Mouse (Mus musculus): Measurements from ENCODE around the gene B3galt6. TPM values are rescaled to one million over a fixed set of nuclear protein-coding genes. Genes with fewer than 3 reads are reported as not detected.

B3galt6 gene
- polyA plus RNA-seq, 1 experiment from 2014 or later: 18.0 TPM

DNA sequence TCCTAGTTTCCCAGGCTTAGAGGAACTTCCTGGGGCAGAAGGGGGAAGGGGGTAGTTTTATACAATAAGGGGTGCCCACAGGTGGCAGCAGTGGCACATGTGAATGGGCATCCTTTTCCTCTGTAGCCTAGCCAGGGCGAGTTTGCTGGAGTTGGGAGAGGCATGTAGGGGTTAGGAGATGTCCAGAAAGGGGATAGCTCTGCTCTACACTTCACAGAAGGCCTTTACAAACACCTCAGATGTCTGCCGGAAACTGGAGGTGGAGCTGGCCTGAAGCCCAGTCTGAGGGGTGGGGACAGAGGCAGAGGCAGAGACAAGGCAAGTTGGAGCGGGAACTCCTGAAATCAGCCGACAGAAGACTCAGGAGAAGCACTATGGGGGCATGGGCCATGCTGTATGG is 33.6 kb upstream of the B3galt6 start, which contains the start of gene Tnfrsf18:
TSS of gene Tnfrsf18 (plus strand) at position 152 of the 400 bp plus-strand sequence.
- H3K27ac ChIP-seq (ENCODE audit: low read length): no peak within 1 kb of the TSS; the same call in 1 of the 2 replicates
- H3K4me1 ChIP-seq (ENCODE audit: insufficient read depth, low read length): peaks cover 16% of the 10 kb centered on the region
- peak; percentile 49; the same call in 1 of the 2 replicates for ATAC-seq (ENCODE audit: low FRiP score, low TSS enrichment)
- peaks cover 19% of the 10 kb centered on the region for H3K36me3 ChIP-seq (ENCODE audit: insufficient read depth, low read length)
- H3K9me3 ChIP-seq (ENCODE audit: low read length): no peaks in the 10 kb centered on the region
- no peaks in the 10 kb centered on the region for H3K27me3 ChIP-seq (ENCODE audit: insufficient read depth, low read length)
- no peak within 1 kb of the TSS for H3K4me3 ChIP-seq (ENCODE audit: low read length)
- H3K4me2 ChIP-seq (replicated peaks; ENCODE audit: low read depth, low read length): no peak within 1 kb of the TSS
- WGBS: 44% methylated on average over 4 of the region's 4 CpGs
- H3K9ac ChIP-seq (replicated peaks; ENCODE audit: low read length): peak within 1 kb of the TSS; percentile 44; the same call in 1 of the 2 replicates

DNA sequence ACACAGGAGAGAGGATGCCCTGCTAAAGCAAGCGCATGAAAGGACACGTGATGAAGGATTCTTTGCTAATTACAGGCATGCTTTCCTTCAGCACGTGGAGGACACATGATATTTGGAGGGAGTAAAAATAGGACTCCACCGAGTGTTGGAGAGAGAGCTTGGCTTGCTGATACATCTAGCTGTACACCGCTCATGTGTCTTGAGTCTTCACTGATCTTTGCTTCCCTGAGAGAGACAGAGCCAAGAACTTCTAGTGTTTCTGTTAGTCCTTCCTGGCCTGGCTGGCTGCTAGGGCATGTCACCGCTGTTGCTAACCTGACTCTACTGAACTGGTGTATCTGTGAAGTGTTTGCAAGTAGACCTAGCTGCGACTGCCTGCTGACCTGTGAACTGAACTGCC is 31.7 kb upstream of the B3galt6 start:
- H3K36me3 ChIP-seq (ENCODE audit: insufficient read depth, low read length): peaks cover 17% of the 10 kb centered on the region
- WGBS: 90% methylated on average over 7 of the region's 7 CpGs
- ATAC-seq (ENCODE audit: low FRiP score, low TSS enrichment): no peak

DNA sequence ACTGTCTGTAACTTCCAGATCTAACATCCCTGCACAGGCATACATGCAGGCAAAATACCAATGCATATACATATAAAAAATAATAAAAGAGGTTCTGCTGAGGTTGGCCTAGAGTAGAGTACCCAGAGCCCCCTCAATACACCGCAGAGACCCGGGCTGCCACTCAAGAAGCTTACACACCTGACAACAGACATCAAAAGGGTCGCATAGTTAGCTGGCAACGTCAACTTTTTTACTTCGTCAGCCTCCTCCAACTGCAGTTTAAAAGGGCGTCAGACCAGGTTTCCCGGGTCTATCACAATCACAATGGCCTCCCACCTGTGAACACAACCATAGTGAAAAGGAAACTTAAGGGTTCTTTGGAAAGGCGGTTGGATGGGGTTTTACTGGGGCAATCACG is 31.1 kb upstream of the B3galt6 start:
- ATAC-seq (ENCODE audit: low FRiP score, low TSS enrichment): no peak
- H3K9ac ChIP-seq (replicated peaks; ENCODE audit: low read length): no peak overlapping the region
- no peaks in the 10 kb centered on the region for H3K27me3 ChIP-seq (ENCODE audit: insufficient read depth, low read length)
- no peaks in the 10 kb centered on the region for H3K9me3 ChIP-seq (ENCODE audit: low read length)
- no peak overlapping the region for H3K4me2 ChIP-seq (replicated peaks; ENCODE audit: low read depth, low read length)
- no peak overlapping the region for H3K4me3 ChIP-seq (ENCODE audit: low read length)
- peaks cover 16% of the 10 kb centered on the region; the same call in 1 of the 2 replicates for H3K36me3 ChIP-seq (ENCODE audit: insufficient read depth, low read length)
- WGBS: 86% methylated on average over 9 of the region's 9 CpGs
- peaks cover 7% of the 10 kb centered on the region; the same call in 1 of the 2 replicates for H3K4me1 ChIP-seq (ENCODE audit: insufficient read depth, low read length)
- no peak overlapping the region for H3K27ac ChIP-seq (ENCODE audit: low read length)

More for the DNA sequence above, 31.7 kb upstream of the B3galt6 start:
- Histone ChIP-seq H3K9ac (replicated peaks; ENCODE audit: low read length) (no peak overlapping the region), H3K27ac (ENCODE audit: low read length) (no peak overlapping the region), H3K4me1 (ENCODE audit: insufficient read depth, low read length) (peaks cover 7% of the 10 kb centered on the region; the same call in 1 of the 2 replicates), H3K4me2 (replicated peaks; ENCODE audit: low read depth, low read length) (no peak overlapping the region), H3K9me3 (ENCODE audit: low read length) (no peaks in the 10 kb centered on the region), H3K4me3 (ENCODE audit: low read length) (no peak overlapping the region), H3K27me3 (ENCODE audit: insufficient read depth, low read length) (no peaks in the 10 kb centered on the region)

DNA sequence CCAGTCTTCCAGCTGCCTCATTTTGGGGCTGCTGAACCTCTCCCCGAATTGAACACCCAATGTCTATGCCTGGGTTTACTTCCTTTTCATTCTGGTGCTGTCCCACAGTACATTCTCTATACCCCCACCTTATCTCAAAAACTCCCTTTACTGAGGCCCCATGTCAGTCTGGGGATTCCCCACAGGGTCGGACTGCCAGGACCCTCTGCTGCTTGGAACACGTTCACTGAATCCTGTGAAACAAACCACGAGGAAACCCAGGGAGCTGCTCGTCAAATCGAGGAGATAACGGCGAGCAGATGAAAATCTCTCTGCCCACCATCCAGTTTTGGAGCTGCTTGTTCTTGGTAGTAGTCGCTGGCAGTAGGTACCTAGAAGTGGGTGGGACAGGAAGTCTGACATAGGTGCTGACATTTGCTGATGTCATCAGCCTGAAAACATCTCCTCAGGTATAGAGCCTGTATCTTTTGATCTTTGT is 29.5 kb upstream of the B3galt6 start:
- Histone ChIP-seq H3K36me3 (ENCODE audit: insufficient read depth, low read length) (0 out of 2 replicates have a peak, but pooled peaks cover 4% of the 10 kb centered on the region), H3K9me3 (ENCODE audit: low read length) (no peaks in the 10 kb centered on the region), H3K4me2 (replicated peaks; ENCODE audit: low read depth, low read length) (no peak overlapping the region), H3K4me3 (ENCODE audit: low read length) (no peak overlapping the region), H3K4me1 (ENCODE audit: insufficient read depth, low read length) (peaks cover 7% of the 10 kb centered on the region; the same call in 1 of the 2 replicates), H3K27me3 (ENCODE audit: insufficient read depth, low read length) (no peaks in the 10 kb centered on the region), H3K9ac (replicated peaks; ENCODE audit: low read length) (no peak overlapping the region), H3K27ac (ENCODE audit: low read length) (no peak overlapping the region)
- ATAC-seq (ENCODE audit: low FRiP score, low TSS enrichment): no peak
- 72% methylated on average over 9 of the region's 9 CpGs for WGBS

DNA sequence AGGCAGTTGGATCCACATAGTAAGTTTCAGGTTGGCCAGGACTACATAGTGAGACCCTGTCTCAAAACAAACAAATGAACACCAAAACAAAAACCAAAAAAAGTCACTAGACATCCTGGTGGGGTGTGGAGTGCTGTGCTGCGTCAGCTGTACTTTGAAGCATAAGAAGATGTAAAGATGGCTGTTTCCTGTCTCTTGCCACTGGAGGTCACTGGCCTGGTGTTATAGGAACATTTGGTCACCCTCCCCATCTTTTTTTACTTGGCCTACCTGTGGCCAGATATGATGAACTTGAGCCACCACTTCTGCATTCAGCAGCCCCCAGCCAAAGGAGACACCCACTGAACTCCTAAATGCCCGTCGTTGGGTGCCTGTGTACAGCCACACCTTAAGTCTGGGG is 28.9 kb upstream of the B3galt6 start:
- ATAC-seq (ENCODE audit: low FRiP score, low TSS enrichment): no peak
- 71% methylated on average over 3 of the region's 3 CpGs for WGBS
- no peak overlapping the region for H3K4me3 ChIP-seq (ENCODE audit: low read length)

DNA sequence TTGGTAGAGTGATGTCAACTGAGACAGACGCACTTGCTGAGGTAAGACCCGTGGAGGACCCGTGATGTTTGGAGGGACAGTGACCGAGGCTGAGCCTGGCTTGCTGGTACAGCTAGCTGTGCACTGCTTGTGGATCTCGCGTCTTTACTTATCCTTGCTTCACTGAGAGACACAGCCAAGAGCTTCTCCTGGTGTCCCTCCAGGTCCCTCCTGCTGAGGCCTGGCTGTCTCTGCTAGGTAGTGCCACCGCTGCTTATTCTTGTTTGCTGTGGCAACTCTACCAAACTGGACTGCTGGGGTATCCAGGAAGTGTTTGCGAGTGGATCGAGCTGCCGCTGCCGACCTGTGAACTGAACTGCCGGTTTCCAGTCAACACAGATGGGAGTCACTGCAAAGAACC is 27.3 kb upstream of the B3galt6 start:
- Histone ChIP-seq H3K27me3 (ENCODE audit: insufficient read depth, low read length) (no peaks in the 10 kb centered on the region), H3K4me2 (replicated peaks; ENCODE audit: low read depth, low read length) (no peak overlapping the region), H3K36me3 (ENCODE audit: insufficient read depth, low read length) (0 out of 2 replicates have a peak, but pooled peaks cover 8% of the 10 kb centered on the region), H3K9ac (replicated peaks; ENCODE audit: low read length) (no peak overlapping the region), H3K27ac (ENCODE audit: low read length) (no peak overlapping the region), H3K4me1 (ENCODE audit: insufficient read depth, low read length) (no peaks in the 10 kb centered on the region), H3K9me3 (ENCODE audit: low read length) (no peaks in the 10 kb centered on the region), H3K4me3 (ENCODE audit: low read length) (no peak overlapping the region)
- no peak for ATAC-seq (ENCODE audit: low FRiP score, low TSS enrichment)
- 88% methylated on average over 12 of the region's 12 CpGs for WGBS

More for the DNA sequence above, 28.9 kb upstream of the B3galt6 start:
- Histone ChIP-seq H3K27ac (ENCODE audit: low read length) (no peak overlapping the region), H3K36me3 (ENCODE audit: insufficient read depth, low read length) (0 out of 2 replicates have a peak, but pooled peaks cover 3% of the 10 kb centered on the region), H3K4me2 (replicated peaks; ENCODE audit: low read depth, low read length) (no peak overlapping the region), H3K9ac (replicated peaks; ENCODE audit: low read length) (no peak overlapping the region), H3K27me3 (ENCODE audit: insufficient read depth, low read length) (no peaks in the 10 kb centered on the region), H3K9me3 (ENCODE audit: low read length) (no peaks in the 10 kb centered on the region), H3K4me1 (ENCODE audit: insufficient read depth, low read length) (peaks cover 7% of the 10 kb centered on the region; the same call in 1 of the 2 replicates)

DNA sequence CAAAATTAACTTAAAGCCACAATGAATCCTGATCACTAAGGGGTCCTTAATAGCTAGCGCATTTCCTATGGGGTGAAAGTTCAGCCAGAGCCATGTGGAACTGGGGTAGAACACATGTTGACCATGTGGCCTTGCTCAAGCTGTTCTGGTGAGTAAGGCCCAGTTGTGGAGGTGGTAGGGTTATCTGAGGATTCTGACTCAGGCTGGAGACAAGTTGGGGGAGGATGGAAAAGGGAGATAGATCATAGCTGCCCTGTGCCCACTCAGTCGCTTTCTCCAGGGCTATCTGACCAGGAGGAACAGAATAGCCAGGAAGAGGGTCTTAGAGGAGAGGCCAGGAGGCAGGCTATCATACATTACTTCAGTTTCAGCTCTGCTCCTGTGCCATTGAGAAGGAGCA is 22.0 kb upstream of the B3galt6 start:
- Histone ChIP-seq H3K4me2 (replicated peaks; ENCODE audit: low read depth, low read length) (no peak overlapping the region), H3K9ac (replicated peaks; ENCODE audit: low read length) (no peak overlapping the region), H3K4me1 (ENCODE audit: insufficient read depth, low read length) (no peaks in the 10 kb centered on the region), H3K36me3 (ENCODE audit: insufficient read depth, low read length) (peaks cover 35% of the 10 kb centered on the region), H3K27ac (ENCODE audit: low read length) (no peak overlapping the region), H3K9me3 (ENCODE audit: low read length) (no peaks in the 10 kb centered on the region), H3K27me3 (ENCODE audit: insufficient read depth, low read length) (no peaks in the 10 kb centered on the region), H3K4me3 (ENCODE audit: low read length) (no peak overlapping the region)
- WGBS: 95% methylated on average over 2 of the region's 2 CpGs
- ATAC-seq (ENCODE audit: low FRiP score, low TSS enrichment): no peak

DNA sequence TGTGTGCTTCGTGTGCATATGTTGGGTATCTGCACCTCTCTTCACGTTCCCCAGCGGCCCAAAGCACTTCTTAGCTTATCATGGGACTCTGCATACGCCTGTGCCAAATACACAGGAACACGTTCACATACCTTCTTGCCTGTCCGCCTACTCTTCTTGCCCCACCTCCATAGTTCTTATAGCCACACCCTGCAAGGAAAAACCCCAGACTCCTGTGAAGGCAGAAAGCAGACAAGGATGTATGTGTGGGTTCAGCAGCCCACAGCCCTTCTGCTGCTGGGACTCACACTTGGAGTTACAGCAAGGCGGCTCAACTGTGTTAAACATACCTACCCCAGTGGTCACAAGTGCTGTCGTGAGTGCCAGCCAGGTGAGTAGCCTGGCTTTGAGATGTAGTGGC is 21.2 kb upstream of the B3galt6 start, which contains the start of gene Tnfrsf4:
TSS of gene Tnfrsf4 (plus strand) at position 207 of the 400 bp plus-strand sequence.
- Histone ChIP-seq H3K9ac (replicated peaks; ENCODE audit: low read length) (no peak within 1 kb of the TSS), H3K36me3 (ENCODE audit: insufficient read depth, low read length) (peaks cover 43% of the 10 kb centered on the region), H3K4me1 (ENCODE audit: insufficient read depth, low read length) (no peaks in the 10 kb centered on the region), H3K27ac (ENCODE audit: low read length) (no peak within 1 kb of the TSS), H3K27me3 (ENCODE audit: insufficient read depth, low read length) (no peaks in the 10 kb centered on the region), H3K4me3 (ENCODE audit: low read length) (no peak within 1 kb of the TSS), H3K9me3 (ENCODE audit: low read length) (no peaks in the 10 kb centered on the region), H3K4me2 (replicated peaks; ENCODE audit: low read depth, low read length) (no peak within 1 kb of the TSS)
- WGBS: 80% methylated on average over 8 of the region's 8 CpGs
- ATAC-seq (ENCODE audit: low FRiP score, low TSS enrichment): no peak

DNA sequence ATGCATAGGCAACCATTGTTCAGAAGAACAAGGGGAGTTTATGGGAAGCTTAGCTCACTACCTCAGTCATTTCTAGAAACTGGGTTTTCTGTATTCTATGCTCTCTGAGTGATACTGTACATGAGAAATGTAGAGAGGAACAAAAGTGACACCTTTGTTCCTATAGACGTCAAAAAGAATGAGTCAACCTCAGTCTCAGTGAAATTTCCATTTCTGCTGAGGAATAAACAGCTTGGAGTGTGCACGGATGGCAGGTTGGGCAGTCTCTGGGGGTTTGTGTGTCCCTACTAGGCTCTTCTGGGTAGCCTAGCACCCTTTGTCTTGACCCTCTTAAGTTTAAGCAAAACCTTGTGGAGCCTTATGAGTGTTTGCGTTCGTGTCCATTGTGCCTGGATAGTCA is 15.9 kb upstream of the B3galt6 start:
- Histone ChIP-seq H3K9ac (replicated peaks; ENCODE audit: low read length) (no peak overlapping the region), H3K36me3 (ENCODE audit: insufficient read depth, low read length) (peaks cover 80% of the 10 kb centered on the region), H3K4me2 (replicated peaks; ENCODE audit: low read depth, low read length) (no peak overlapping the region), H3K27me3 (ENCODE audit: insufficient read depth, low read length) (no peaks in the 10 kb centered on the region), H3K4me1 (ENCODE audit: insufficient read depth, low read length) (no peaks in the 10 kb centered on the region), H3K27ac (ENCODE audit: low read length) (no peak overlapping the region), H3K9me3 (ENCODE audit: low read length) (no peaks in the 10 kb centered on the region), H3K4me3 (ENCODE audit: low read length) (no peak overlapping the region)
- WGBS: 94% methylated on average over 4 of the region's 4 CpGs
- ATAC-seq (ENCODE audit: low FRiP score, low TSS enrichment): no peak

DNA sequence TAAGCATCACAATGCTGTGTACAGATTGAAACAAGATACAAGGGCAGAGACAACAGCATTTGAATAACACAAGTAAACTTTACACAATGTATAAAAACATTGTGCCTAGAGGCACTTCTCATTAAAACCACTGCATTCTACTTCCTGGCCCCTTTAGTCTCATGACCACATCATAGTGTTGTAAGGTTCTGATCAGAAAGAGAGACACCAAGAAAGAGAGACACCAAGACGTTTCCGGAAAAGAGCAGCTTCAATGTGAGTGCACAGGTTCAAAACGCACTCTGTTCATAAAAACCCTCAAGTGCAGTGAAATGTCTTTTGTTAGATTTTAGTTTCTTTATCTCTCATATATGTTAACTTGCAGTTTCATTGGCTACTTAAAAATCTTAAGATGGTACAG is 11.7 kb upstream of the B3galt6 start:
- no peaks in the 10 kb centered on the region for H3K4me1 ChIP-seq (ENCODE audit: insufficient read depth, low read length)
- H3K27me3 ChIP-seq (ENCODE audit: insufficient read depth, low read length): no peaks in the 10 kb centered on the region
- no peak overlapping the region for H3K4me3 ChIP-seq (ENCODE audit: low read length)
- H3K36me3 ChIP-seq (ENCODE audit: insufficient read depth, low read length): peaks cover 82% of the 10 kb centered on the region
- 89% methylated on average over 3 of the region's 3 CpGs for WGBS
- no peak overlapping the region for H3K27ac ChIP-seq (ENCODE audit: low read length)
- H3K4me2 ChIP-seq (replicated peaks; ENCODE audit: low read depth, low read length): no peak overlapping the region
- no peaks in the 10 kb centered on the region for H3K9me3 ChIP-seq (ENCODE audit: low read length)
- H3K9ac ChIP-seq (replicated peaks; ENCODE audit: low read length): no peak overlapping the region
- ATAC-seq (ENCODE audit: low FRiP score, low TSS enrichment): no peak

All from kidney, embryonic 16.5 days (tissue).